Mouse (Mus musculus) frontal cortex, adult 2 months (tissue): ENCODE results near the gene Cpn2. TPM values are rescaled to one million over a fixed set of nuclear protein-coding genes. Genes with fewer than 3 reads are reported as not detected.
A peak's percentile ranks its signal among the peaks of the same experiment; 100 is the strongest.

Source experiments
- DNase-seq, 2 experiments: peaks; one replicate each; pipeline ENCODE4 v3.0.0; 2022; ENCODE audit warnings: low spot score in 1 of 2; ENCODE audit errors: extremely low spot score in 1 of 2
- polyA plus RNA-seq: library from polyadenylated mRNA; depleted of rRNA; stranded (reverse); fragments of >200 nt; gene quantifications from 2 replicates; pipeline ENCODE4 v1.2.3, GENCODE M21; 2012

Cpn2 gene
- polyA plus RNA-seq, 1 experiment = not detected

GRCm38 (mm10) chr16:30280676-30281297, 13.5 kb upstream of the Cpn2 start:
- no peak for DNase-seq

GRCm38 (mm10) chr16:30278406-30278805, 11.1 kb upstream of the Cpn2 start:
- no peak for DNase-seq

GRCm38 (mm10) chr16:30275558-30276340, 8.4 kb upstream of the Cpn2 start:
- no peak for DNase-seq

GRCm38 (mm10) chr16:30273065-30273464, 5.8 kb upstream of the Cpn2 start:
- DNase-seq = peak in 1 of 2 experiments; percentile 34

GRCm38 (mm10) chr16:30271941-30272595, 4.8 kb upstream of the Cpn2 start:
- DNase-seq = peak; percentile 33 to 38

- DNase-seq = no peak
These were observed 4.0 kb upstream of the Cpn2 start for GRCm38 (mm10) chr16:30271223-30271761.

- DNase-seq = no peak
These were observed 738 bp downstream of the Cpn2 start for GRCm38 (mm10) chr16:30266561-30266960.

GRCm38 (mm10) chr16:30265611-30266010, 1.7 kb downstream of the Cpn2 start:
- no peak for DNase-seq

- no peak for DNase-seq
These were observed 4.1 kb downstream of the Cpn2 start for GRCm38 (mm10) chr16:30263156-30263555.

GRCm38 (mm10) chr16:30262664-30263063, 4.6 kb downstream of the Cpn2 start:
- peak in 1 of 2 experiments; percentile 78 for DNase-seq

- no peak for DNase-seq
These were observed 5.1 kb downstream of the Cpn2 start for GRCm38 (mm10) chr16:30262157-30262556.

- DNase-seq = no peak
These were observed 6.0 kb downstream of the Cpn2 start for GRCm38 (mm10) chr16:30261341-30261740.

GRCm38 (mm10) chr16:30260012-30260635, 7.2 kb downstream of the Cpn2 start:
- DNase-seq = no peak

- no peak for DNase-seq
These were observed 7.9 kb downstream of the Cpn2 start for GRCm38 (mm10) chr16:30259444-30259843.

GRCm38 (mm10) chr16:30258441-30258840, 8.9 kb downstream of the Cpn2 start:
- DNase-seq = no peak

GRCm38 (mm10) chr16:30257718-30258117, 9.6 kb downstream of the Cpn2 start:
- DNase-seq = no peak

- DNase-seq = no peak
These were observed 12.2 kb downstream of the Cpn2 start for GRCm38 (mm10) chr16:30255061-30255460.

- no peak for DNase-seq
These were observed 13.4 kb downstream of the Cpn2 start for GRCm38 (mm10) chr16:30253900-30254299.

- DNase-seq = no peak
These were observed 13.9 kb downstream of the Cpn2 start for GRCm38 (mm10) chr16:30253374-30253773.

GRCm38 (mm10) chr16:30252003-30252418, 15.3 kb downstream of the Cpn2 start:
- peak; percentile 38 to 90 for DNase-seq
